Mouse (Mus musculus) heart, adult 2 months (tissue): Measurements from ENCODE around the gene Patj. TPM values are rescaled to one million over a fixed set of nuclear protein-coding genes. Genes with fewer than 3 reads are reported as not detected.

Experiments
- DNase-seq, 2 experiments: peaks; one replicate each; pipeline ENCODE4 v3.0.0; 2021
- H3K27ac ChIP-seq: fragments of 200-600 bp; 2 replicates; pipeline ENCODE4 v1.8.1; 2022
- H3K27me3 ChIP-seq: fragments of 200-500 bp; 2 replicates; pipeline ENCODE4 v1.6.1; 2012; ENCODE audit warnings: mild to moderate bottlenecking, low read length, inconsistent platforms, mixed read lengths; ENCODE audit not compliant: control insufficient read depth, insufficient read depth
- H3K36me3 ChIP-seq: fragments of 200-500 bp; 2 replicates; pipeline ENCODE4 v1.6.1; 2012; ENCODE audit warnings: low read length, inconsistent platforms; ENCODE audit not compliant: control insufficient read depth, insufficient read depth
- H3K4me1 ChIP-seq: fragments of 200-500 bp; 2 replicates; pipeline ENCODE4 v1.6.1; 2011; ENCODE audit warnings: low read length; ENCODE audit not compliant: control insufficient read depth, insufficient read depth
- H3K4me3 ChIP-seq: fragments of 200-600 bp; 2 replicates; pipeline ENCODE4 v1.8.1; 2022
- H3K79me2 ChIP-seq: fragments of 200-500 bp; replicated peaks from 2 replicates; pipeline ENCODE4 v1.6.1; 2012; ENCODE audit warnings: mild to moderate bottlenecking, inconsistent platforms, low read length, moderate library complexity, mixed read lengths; ENCODE audit not compliant: control insufficient read depth, insufficient read depth
- H3K9ac ChIP-seq: fragments of 200-500 bp; 2 replicates; pipeline ENCODE4 v1.6.1; 2012; ENCODE audit warnings: low read depth, mild to moderate bottlenecking, control low read depth, inconsistent platforms, low read length, mixed read lengths
- CTCF ChIP-seq: fragments of 200-600 bp; IDR thresholded peaks from 2 replicates; pipeline ENCODE4 v1.8.1; 2022; ENCODE audit warnings: antibody characterized with exemption, mild to moderate bottlenecking, moderate library complexity
- EP300 ChIP-seq: fragments of 200-500 bp; IDR thresholded peaks from 2 replicates; pipeline ENCODE4 v1.6.1; 2011; ENCODE audit warnings: low read depth, low read length, control low read depth; ENCODE audit not compliant: insufficient read depth
- POLR2A ChIP-seq: fragments of 200-500 bp; IDR thresholded peaks from 2 replicates; pipeline ENCODE4 v1.6.1; 2011; ENCODE audit warnings: mild to moderate bottlenecking, low read depth, low read length, control low read depth; ENCODE audit not compliant: insufficient read depth
- WGBS: fragments of 180-500 bp; shearing (Covaris S2); methylation state at CpG from one replicate; pipeline ENCODE4 v1.1.7; 2018; 5-methylcytosine and 5-hydroxymethylcytosine counted together
- intact Hi-C: fragments of 180-260 bp; cut with DNase I; formaldehyde crosslinking; loops from one replicate; pipeline ENCODE4 v1.15.1; 2025
- polyA plus RNA-seq: library from polyadenylated mRNA; depleted of rRNA; stranded (reverse); fragments of >200 nt; gene quantifications from 2 replicates; pipeline ENCODE4 v1.2.3, GENCODE M21; 2012
- total RNA-seq, 2 experiments: library from RNA; stranded (reverse); gene quantifications; 2 replicates each; pipeline ENCODE4 v1.2.3; 2021

The Patj gene
- total and polyA plus RNA-seq, 3 experiments: 6.1 to 14.5 (median 13.8) TPM

- no peaks in the 10 kb centered on the region for H3K79me2 ChIP-seq
- H3K4me1 ChIP-seq: no peaks in the 10 kb centered on the region; the same call in 1 of the 2 replicates
- no peak overlapping the region for H3K9ac ChIP-seq
- intact Hi-C loops: no loop called here
- no peak overlapping the region for H3K4me3 ChIP-seq
- DNase-seq: no peak
- H3K36me3 ChIP-seq: no peaks in the 10 kb centered on the region
- H3K27me3 ChIP-seq: no peaks in the 10 kb centered on the region
- H3K27ac ChIP-seq: no peak overlapping the region
- 78% methylated on average over 3 of the region's 3 CpGs for WGBS
- TF ChIP-seq CTCF (no peak), POLR2A (no peak), EP300 (no peak)
These were observed 182.5 kb downstream of the Patj start for GRCm38 (mm10) chr4:98577957-98578541.

- Histone ChIP-seq H3K9ac (no peak overlapping the region), H3K4me1 (no peaks in the 10 kb centered on the region; the same call in 1 of the 2 replicates), H3K27ac (no peak overlapping the region), H3K4me3 (no peak overlapping the region), H3K79me2 (no peaks in the 10 kb centered on the region), H3K27me3 (no peaks in the 10 kb centered on the region), H3K36me3 (no peaks in the 10 kb centered on the region)
- TF ChIP-seq EP300 (no peak), CTCF (no peak), POLR2A (no peak)
- intact Hi-C loops: no loop called here
- WGBS: 81% methylated on average over 8 of the region's 8 CpGs
- no peak for DNase-seq
These were observed 185.9 kb downstream of the Patj start for GRCm38 (mm10) chr4:98581456-98581855.

DNA sequence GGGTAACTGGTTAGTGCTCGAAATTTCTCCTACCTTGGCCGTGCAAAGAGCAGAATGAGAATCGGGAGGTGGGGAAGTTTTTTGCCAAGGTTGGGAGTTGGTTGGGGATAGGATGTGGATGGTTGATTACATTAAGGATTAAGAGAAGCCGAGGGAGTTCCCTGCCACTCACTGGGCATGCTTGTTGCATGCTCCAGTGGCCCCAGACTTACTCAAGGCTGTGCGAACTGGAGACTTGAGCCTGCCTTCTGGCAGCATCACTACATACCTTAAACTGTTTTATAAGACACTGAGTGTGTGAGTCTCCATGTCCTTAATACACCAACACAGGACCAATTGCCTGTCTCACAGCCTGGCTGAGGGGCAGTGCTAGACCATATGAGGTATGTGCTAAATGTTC, 188.4 kb downstream of the Patj start:
- no peaks in the 10 kb centered on the region for H3K36me3 ChIP-seq
- no peaks in the 10 kb centered on the region for H3K4me1 ChIP-seq
- no peak overlapping the region for H3K9ac ChIP-seq
- no peaks in the 10 kb centered on the region for H3K27me3 ChIP-seq
- no peak for DNase-seq
- no peak overlapping the region for H3K4me3 ChIP-seq
- no peak overlapping the region for H3K27ac ChIP-seq
- no peaks in the 10 kb centered on the region for H3K79me2 ChIP-seq
- TF ChIP-seq CTCF (no peak), POLR2A (no peak), EP300 (no peak)
- 80% methylated on average over 5 of the region's 5 CpGs for WGBS
- intact Hi-C loops: no loop called here

- no peak for DNase-seq
- no peaks in the 10 kb centered on the region for H3K4me1 ChIP-seq
- intact Hi-C loops: no loop called here
These were observed 190.7 kb downstream of the Patj start for GRCm38 (mm10) chr4:98586303-98586702.

DNA sequence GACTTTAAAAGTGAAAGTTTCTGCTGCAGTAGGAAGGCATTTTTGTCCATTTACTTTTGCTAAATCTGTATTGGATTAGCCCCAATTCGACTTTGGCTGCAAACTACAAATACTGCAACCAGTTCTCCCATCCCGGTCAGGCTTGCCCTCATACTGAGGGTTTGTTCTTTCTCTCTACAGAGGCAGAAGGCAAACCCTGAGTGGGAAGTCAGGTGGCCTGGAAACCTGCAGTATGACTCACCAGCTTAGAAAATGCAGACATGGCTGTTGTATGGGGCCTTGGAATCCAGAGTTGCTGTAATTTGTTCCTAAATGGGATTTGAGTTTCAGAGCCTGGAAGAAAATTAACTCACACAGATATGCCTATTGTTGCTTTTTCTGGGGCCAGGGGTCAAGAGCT, 192.1 kb downstream of the Patj start:
- no peak for DNase-seq
- WGBS: 49% methylated on average over 2 of the region's 2 CpGs
- TF ChIP-seq CTCF (no peak), POLR2A (no peak), EP300 (no peak)
- Histone ChIP-seq H3K9ac (no peak overlapping the region), H3K4me1 (no peaks in the 10 kb centered on the region), H3K27me3 (no peaks in the 10 kb centered on the region), H3K27ac (no peak overlapping the region), H3K36me3 (no peaks in the 10 kb centered on the region), H3K79me2 (no peaks in the 10 kb centered on the region), H3K4me3 (no peak overlapping the region)
- intact Hi-C loops: no loop called here

More at GRCm38 (mm10) chr4:98586303-98586702, 190.7 kb downstream of the Patj start:
- WGBS: 66% methylated on average over 4 of the region's 4 CpGs
- Histone ChIP-seq H3K79me2 (no peaks in the 10 kb centered on the region), H3K27ac (no peak overlapping the region), H3K27me3 (no peaks in the 10 kb centered on the region), H3K9ac (no peak overlapping the region), H3K36me3 (no peaks in the 10 kb centered on the region), H3K4me3 (no peak overlapping the region)
- TF ChIP-seq CTCF (no peak), POLR2A (no peak), EP300 (no peak)

DNA sequence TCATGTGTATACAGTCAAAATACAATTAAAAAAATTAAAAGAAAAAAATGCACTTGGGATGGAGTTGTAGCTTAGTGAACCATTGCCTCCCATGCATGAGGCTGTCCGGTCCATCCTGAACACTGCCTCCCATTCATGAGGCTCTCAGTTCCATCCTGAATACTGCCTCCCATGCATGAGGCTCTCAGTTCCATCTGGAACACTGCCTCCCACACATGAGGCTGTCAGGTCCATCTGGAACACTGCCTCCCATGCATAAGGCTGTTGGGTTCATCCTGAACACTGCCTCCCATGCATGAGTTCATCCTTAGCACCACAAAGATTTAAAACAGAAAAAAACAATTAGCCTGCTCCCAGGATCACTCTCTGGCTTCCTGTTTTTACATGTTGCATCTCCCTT, 198.4 kb downstream of the Patj start:
- Histone ChIP-seq H3K36me3 (peaks cover 2% of the 10 kb centered on the region; the same call in 1 of the 2 replicates), H3K79me2 (no peaks in the 10 kb centered on the region), H3K9ac (no peak overlapping the region), H3K4me3 (no peak overlapping the region), H3K4me1 (no peaks in the 10 kb centered on the region), H3K27ac (no peak overlapping the region), H3K27me3 (no peaks in the 10 kb centered on the region)
- intact Hi-C loops: no loop called here
- TF ChIP-seq CTCF (no peak), EP300 (no peak), POLR2A (no peak)
- no peak for DNase-seq
- WGBS: 68% methylated on average over 1 of the region's 1 CpGs
